Mouse (Mus musculus): ENCODE data around the gene Zfp462. TPM values are rescaled to one million over a fixed set of nuclear protein-coding genes. Genes with fewer than 3 reads are reported as not detected.

Zfp462 gene
- polyA plus RNA-seq, 1 experiment from 2014 or later, result 9.9 TPM

- WGBS, result 65% methylated on average over 10 of the region's 10 CpGs
- H3K4me1 ChIP-seq (ENCODE audit: control insufficient read depth, insufficient read depth, low read length), result no peaks in the 10 kb centered on the region
- ATAC-seq, result no peak
These were observed 173.1 kb downstream of the Zfp462 start for GRCm38 (mm10) chr4:55117839-55118487.

GRCm38 (mm10) chr4:55121126-55121525 is 176.3 kb downstream of the Zfp462 start:
- no peak overlapping the region for H3K4me3 ChIP-seq (ENCODE audit: low read depth, low read length)
- no peaks in the 10 kb centered on the region for H3K27me3 ChIP-seq (ENCODE audit: control insufficient read depth, insufficient read depth, low read depth, low read length)
- no peak overlapping the region for H3K9ac ChIP-seq (ENCODE audit: low read depth, low read length)
- H3K9me3 ChIP-seq (replicated peaks; ENCODE audit: control insufficient read depth, low read length, poor library complexity, severe bottlenecking), result no peaks in the 10 kb centered on the region
- no peak for ATAC-seq
- WGBS, result 79% methylated on average over 2 of the region's 2 CpGs
- no peak overlapping the region for H3K27ac ChIP-seq (ENCODE audit: low read length)
- H3K36me3 ChIP-seq (ENCODE audit: control insufficient read depth, insufficient read depth, low read length), result no peaks in the 10 kb centered on the region
- H3K4me1 ChIP-seq (ENCODE audit: control insufficient read depth, insufficient read depth, low read length), result no peaks in the 10 kb centered on the region
- H3K4me2 ChIP-seq (ENCODE audit: low read length), result no peak overlapping the region

More at GRCm38 (mm10) chr4:55117839-55118487, 173.1 kb downstream of the Zfp462 start:
- H3K36me3 ChIP-seq (ENCODE audit: control insufficient read depth, insufficient read depth, low read length), result no peaks in the 10 kb centered on the region
- no peaks in the 10 kb centered on the region for H3K27me3 ChIP-seq (ENCODE audit: control insufficient read depth, insufficient read depth, low read depth, low read length)
- no peak overlapping the region for H3K27ac ChIP-seq (ENCODE audit: low read length)
- no peaks in the 10 kb centered on the region for H3K9me3 ChIP-seq (replicated peaks; ENCODE audit: control insufficient read depth, low read length, poor library complexity, severe bottlenecking)
- H3K9ac ChIP-seq (ENCODE audit: low read depth, low read length), result no peak overlapping the region
- H3K4me2 ChIP-seq (ENCODE audit: low read length), result no peak overlapping the region
- H3K4me3 ChIP-seq (ENCODE audit: low read depth, low read length), result no peak overlapping the region

GRCm38 (mm10) chr4:55121952-55122351 is 177.1 kb downstream of the Zfp462 start:
- H3K36me3 ChIP-seq (ENCODE audit: control insufficient read depth, insufficient read depth, low read length), result no peaks in the 10 kb centered on the region
- ATAC-seq, result no peak
- no peak overlapping the region for H3K4me2 ChIP-seq (ENCODE audit: low read length)
- no peak overlapping the region for H3K27ac ChIP-seq (ENCODE audit: low read length)
- no peaks in the 10 kb centered on the region for H3K9me3 ChIP-seq (replicated peaks; ENCODE audit: control insufficient read depth, low read length, poor library complexity, severe bottlenecking)
- no peaks in the 10 kb centered on the region for H3K27me3 ChIP-seq (ENCODE audit: control insufficient read depth, insufficient read depth, low read depth, low read length)
- H3K9ac ChIP-seq (ENCODE audit: low read depth, low read length), result no peak overlapping the region
- WGBS, result 61% methylated on average over 6 of the region's 6 CpGs
- H3K4me1 ChIP-seq (ENCODE audit: control insufficient read depth, insufficient read depth, low read length), result no peaks in the 10 kb centered on the region
- H3K4me3 ChIP-seq (ENCODE audit: low read depth, low read length), result no peak overlapping the region

GRCm38 (mm10) chr4:55124126-55124525 is 179.3 kb downstream of the Zfp462 start:
- 96% methylated on average over 3 of the region's 3 CpGs for WGBS
- Histone ChIP-seq H3K27ac (ENCODE audit: low read length) (no peak overlapping the region), H3K9me3 (replicated peaks; ENCODE audit: control insufficient read depth, low read length, poor library complexity, severe bottlenecking) (no peaks in the 10 kb centered on the region), H3K36me3 (ENCODE audit: control insufficient read depth, insufficient read depth, low read length) (no peaks in the 10 kb centered on the region), H3K4me1 (ENCODE audit: control insufficient read depth, insufficient read depth, low read length) (no peaks in the 10 kb centered on the region), H3K9ac (ENCODE audit: low read depth, low read length) (no peak overlapping the region), H3K4me2 (ENCODE audit: low read length) (no peak overlapping the region), H3K4me3 (ENCODE audit: low read depth, low read length) (no peak overlapping the region), H3K27me3 (ENCODE audit: control insufficient read depth, insufficient read depth, low read depth, low read length) (no peaks in the 10 kb centered on the region)
- ATAC-seq, result no peak

GRCm38 (mm10) chr4:55125048-55125737 is 180.3 kb downstream of the Zfp462 start:
- Histone ChIP-seq H3K9me3 (replicated peaks; ENCODE audit: control insufficient read depth, low read length, poor library complexity, severe bottlenecking) (no peaks in the 10 kb centered on the region), H3K4me3 (ENCODE audit: low read depth, low read length) (no peak overlapping the region), H3K27me3 (ENCODE audit: control insufficient read depth, insufficient read depth, low read depth, low read length) (no peaks in the 10 kb centered on the region), H3K9ac (ENCODE audit: low read depth, low read length) (no peak overlapping the region), H3K36me3 (ENCODE audit: control insufficient read depth, insufficient read depth, low read length) (no peaks in the 10 kb centered on the region), H3K27ac (ENCODE audit: low read length) (no peak overlapping the region), H3K4me2 (ENCODE audit: low read length) (no peak overlapping the region), H3K4me1 (ENCODE audit: control insufficient read depth, insufficient read depth, low read length) (no peaks in the 10 kb centered on the region)
- no peak for ATAC-seq
- WGBS, result 29% methylated on average over 11 of the region's 11 CpGs

GRCm38 (mm10) chr4:55125738-55126054 is 180.8 kb downstream of the Zfp462 start:
- WGBS, result 76% methylated on average over 4 of the region's 4 CpGs
- H3K27ac ChIP-seq (ENCODE audit: low read length), result no peak overlapping the region
- no peak overlapping the region for H3K4me3 ChIP-seq (ENCODE audit: low read depth, low read length)
- H3K36me3 ChIP-seq (ENCODE audit: control insufficient read depth, insufficient read depth, low read length), result no peaks in the 10 kb centered on the region
- H3K27me3 ChIP-seq (ENCODE audit: control insufficient read depth, insufficient read depth, low read depth, low read length), result no peaks in the 10 kb centered on the region
- H3K9me3 ChIP-seq (replicated peaks; ENCODE audit: control insufficient read depth, low read length, poor library complexity, severe bottlenecking), result no peaks in the 10 kb centered on the region
- ATAC-seq, result no peak
- H3K4me1 ChIP-seq (ENCODE audit: control insufficient read depth, insufficient read depth, low read length), result no peaks in the 10 kb centered on the region
- H3K9ac ChIP-seq (ENCODE audit: low read depth, low read length), result no peak overlapping the region
- no peak overlapping the region for H3K4me2 ChIP-seq (ENCODE audit: low read length)

GRCm38 (mm10) chr4:55127228-55127901 is 182.5 kb downstream of the Zfp462 start:
- Histone ChIP-seq H3K27me3 (ENCODE audit: control insufficient read depth, insufficient read depth, low read depth, low read length) (no peaks in the 10 kb centered on the region), H3K9me3 (replicated peaks; ENCODE audit: control insufficient read depth, low read length, poor library complexity, severe bottlenecking) (no peaks in the 10 kb centered on the region), H3K9ac (ENCODE audit: low read depth, low read length) (no peak overlapping the region), H3K36me3 (ENCODE audit: control insufficient read depth, insufficient read depth, low read length) (no peaks in the 10 kb centered on the region), H3K27ac (ENCODE audit: low read length) (no peak overlapping the region), H3K4me2 (ENCODE audit: low read length) (no peak overlapping the region), H3K4me3 (ENCODE audit: low read depth, low read length) (no peak overlapping the region), H3K4me1 (ENCODE audit: control insufficient read depth, insufficient read depth, low read length) (no peaks in the 10 kb centered on the region)
- ATAC-seq, result no peak
- 88% methylated on average over 9 of the region's 9 CpGs for WGBS

GRCm38 (mm10) chr4:55128088-55128835 is 183.4 kb downstream of the Zfp462 start:
- no peaks in the 10 kb centered on the region for H3K9me3 ChIP-seq (replicated peaks; ENCODE audit: control insufficient read depth, low read length, poor library complexity, severe bottlenecking)
- H3K36me3 ChIP-seq (ENCODE audit: control insufficient read depth, insufficient read depth, low read length), result no peaks in the 10 kb centered on the region
- H3K27me3 ChIP-seq (ENCODE audit: control insufficient read depth, insufficient read depth, low read depth, low read length), result no peaks in the 10 kb centered on the region
- H3K4me1 ChIP-seq (ENCODE audit: control insufficient read depth, insufficient read depth, low read length), result no peaks in the 10 kb centered on the region
- H3K9ac ChIP-seq (ENCODE audit: low read depth, low read length), result no peak overlapping the region
- WGBS, result 82% methylated on average over 13 of the region's 13 CpGs
- no peak overlapping the region for H3K4me3 ChIP-seq (ENCODE audit: low read depth, low read length)
- H3K4me2 ChIP-seq (ENCODE audit: low read length), result no peak overlapping the region
- no peak for ATAC-seq
- no peak overlapping the region for H3K27ac ChIP-seq (ENCODE audit: low read length)
